Mouse (Mus musculus) fat pad, adult 2 months (tissue): ENCODE measurements around the gene Fstl5.

Experiments
- DNase-seq: peaks from one replicate; pipeline ENCODE4 v3.0.0-alpha.2; 2011; ENCODE audit warnings: low read depth, low spot score; ENCODE audit errors: extremely low read depth

Fstl5 gene

GRCm38 (mm10) chr3:76074060-76074707 lies at the start of gene Fstl5:
Fstl5 (plus strand) TSS chr3:76074270.
- no peak for DNase-seq

GRCm38 (mm10) chr3:76025523-76025922 lies 48.5 kb upstream of the Fstl5 start:
- no peak for DNase-seq

- DNase-seq, result no peak
Observed at GRCm38 (mm10) chr3:76051124-76051523, 22.9 kb upstream of the Fstl5 start.

- DNase-seq, result no peak
Observed at GRCm38 (mm10) chr3:76061996-76062395, 12.1 kb upstream of the Fstl5 start.

GRCm38 (mm10) chr3:76067920-76068319 lies 6.2 kb upstream of the Fstl5 start:
- DNase-seq, result no peak

- DNase-seq, result no peak
Observed at GRCm38 (mm10) chr3:76072826-76073225, 1.2 kb upstream of the Fstl5 start.

- no peak for DNase-seq
Observed at GRCm38 (mm10) chr3:76140445-76140844, 66.4 kb downstream of the Fstl5 start.

GRCm38 (mm10) chr3:76147846-76148245 lies 73.8 kb downstream of the Fstl5 start:
- no peak for DNase-seq

GRCm38 (mm10) chr3:76238834-76239233 lies 164.8 kb downstream of the Fstl5 start:
- DNase-seq, result no peak

- no peak for DNase-seq
Observed at GRCm38 (mm10) chr3:76251385-76251784, 177.3 kb downstream of the Fstl5 start.

GRCm38 (mm10) chr3:76292993-76293392 lies 218.9 kb downstream of the Fstl5 start:
- no peak for DNase-seq

GRCm38 (mm10) chr3:76294394-76294793 lies 220.3 kb downstream of the Fstl5 start:
- no peak for DNase-seq

GRCm38 (mm10) chr3:76301026-76301773 lies 227.1 kb downstream of the Fstl5 start:
- no peak for DNase-seq

GRCm38 (mm10) chr3:76316991-76317390 lies 242.9 kb downstream of the Fstl5 start:
- no peak for DNase-seq

- no peak for DNase-seq
Observed at GRCm38 (mm10) chr3:76319531-76319930, 245.5 kb downstream of the Fstl5 start.

GRCm38 (mm10) chr3:76322431-76322830 lies 248.4 kb downstream of the Fstl5 start:
- DNase-seq, result no peak

GRCm38 (mm10) chr3:76336922-76337321 lies 262.9 kb downstream of the Fstl5 start:
- no peak for DNase-seq

- DNase-seq, result no peak
Observed at GRCm38 (mm10) chr3:76367000-76367399, 292.9 kb downstream of the Fstl5 start.

- no peak for DNase-seq
Observed at GRCm38 (mm10) chr3:76369910-76370309, 295.8 kb downstream of the Fstl5 start.

- DNase-seq, result no peak
Observed at GRCm38 (mm10) chr3:76428775-76429372, 354.8 kb downstream of the Fstl5 start.

- DNase-seq, result no peak
Observed at GRCm38 (mm10) chr3:76467229-76467874, 393.3 kb downstream of the Fstl5 start.

- DNase-seq, result no peak
Observed at GRCm38 (mm10) chr3:76468147-76468546, 394.1 kb downstream of the Fstl5 start.
